Mouse (Mus musculus) ovary, postnatal 36 days (tissue): ENCODE data around the gene Golph3.

Experiments used
- DNase-seq: peaks from one replicate; pipeline ENCODE4 v3.0.0; 2022; ENCODE audit warnings: low spot score, mixed read lengths

Golph3 gene

DNA sequence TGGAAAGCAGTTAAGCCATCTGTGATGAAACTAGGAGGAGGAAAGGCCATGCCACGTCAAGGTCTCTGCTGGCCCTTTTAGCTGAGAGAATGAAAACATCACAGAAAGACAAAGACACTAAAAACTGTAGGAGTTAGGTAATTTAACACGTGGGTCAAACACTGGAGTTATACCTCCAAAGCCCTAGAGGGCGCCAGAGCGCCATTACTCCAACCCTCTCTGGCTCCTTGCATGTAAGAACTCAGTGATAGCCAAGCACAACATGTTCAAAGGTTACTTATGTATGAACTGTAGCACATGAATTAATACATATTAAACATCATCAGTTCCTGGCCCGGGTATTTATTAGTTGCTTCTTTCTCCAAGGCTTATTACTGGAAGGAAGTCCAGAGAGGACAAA, 59.3 kb downstream of the Golph3 start:
- DNase-seq: peak; percentile 49

DNA sequence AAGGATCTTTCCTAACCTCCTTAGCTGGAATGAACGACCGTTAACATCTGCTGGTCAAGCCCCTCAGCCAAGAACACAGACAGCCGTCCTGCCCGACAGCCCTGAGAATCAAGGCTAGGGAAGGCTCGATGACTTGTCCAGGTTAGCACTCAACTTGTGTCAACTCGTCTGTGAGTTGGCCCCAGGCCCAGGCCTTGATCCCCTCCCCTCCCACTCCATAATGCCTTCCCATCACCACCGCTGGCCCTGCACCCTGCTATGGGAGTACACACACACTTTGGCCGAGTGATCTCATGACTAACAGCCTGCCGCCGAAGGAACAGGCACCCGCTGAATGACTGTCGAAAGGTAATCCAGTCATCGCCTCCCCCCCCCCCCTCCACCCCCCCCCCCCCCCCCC, 63.4 kb downstream of the Golph3 start:
- DNase-seq: no peak

DNA sequence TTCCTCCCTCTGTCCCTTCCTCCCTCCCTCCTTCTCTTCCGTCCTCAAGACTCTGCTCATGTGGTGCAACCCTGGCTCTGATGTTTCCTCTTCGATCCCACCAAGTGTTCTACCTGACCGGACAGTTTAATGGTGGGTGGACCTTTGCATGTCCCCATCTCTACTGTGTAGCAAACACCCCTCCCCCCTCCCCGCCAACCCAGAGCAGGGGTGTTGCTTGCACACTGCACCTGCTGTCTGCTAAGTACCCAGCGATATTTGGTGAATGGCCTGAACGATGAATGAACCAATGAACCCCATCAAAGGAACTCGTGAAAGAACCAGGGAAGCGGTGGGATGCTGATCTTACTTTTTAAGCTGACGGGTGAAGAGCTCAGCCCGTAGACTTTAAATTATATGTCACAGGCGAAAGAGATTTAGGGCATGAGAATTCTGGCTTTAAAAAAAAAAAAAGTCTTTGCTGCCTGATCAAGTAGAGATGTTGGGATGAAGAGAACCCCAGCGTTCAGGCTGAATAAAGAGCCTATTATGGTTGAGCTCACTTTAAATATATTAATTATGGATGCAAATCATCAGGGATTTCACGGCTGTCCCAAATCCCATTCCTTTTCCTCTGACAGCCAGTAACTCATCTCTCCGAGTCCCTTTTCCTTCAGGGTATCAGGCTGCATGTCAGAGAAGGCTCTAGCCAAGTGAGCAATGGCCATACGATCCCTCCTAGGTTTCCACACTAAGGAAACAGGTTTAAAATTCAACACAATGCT, 67.7 kb downstream of the Golph3 start:
- no peak for DNase-seq

DNA sequence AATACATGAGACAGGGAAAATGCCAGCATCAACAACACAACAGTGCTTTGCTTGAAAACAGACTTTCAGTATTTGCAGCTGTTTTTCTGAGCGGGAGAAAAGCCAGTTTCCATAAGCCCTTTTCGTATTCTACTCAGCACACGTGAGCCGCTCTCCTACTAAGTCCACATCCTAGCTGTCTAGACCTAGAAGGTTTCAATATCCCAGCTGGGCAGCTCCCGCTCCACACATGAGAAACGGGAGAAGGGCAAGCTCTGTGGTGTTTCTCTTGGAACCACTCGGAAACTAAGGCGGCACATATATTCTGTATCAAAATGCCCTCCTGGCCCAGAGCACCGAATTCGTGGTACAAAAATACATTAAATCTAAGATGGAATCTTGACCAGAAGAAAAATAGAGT, 73.5 kb downstream of the Golph3 start:
- DNase-seq: no peak

DNA sequence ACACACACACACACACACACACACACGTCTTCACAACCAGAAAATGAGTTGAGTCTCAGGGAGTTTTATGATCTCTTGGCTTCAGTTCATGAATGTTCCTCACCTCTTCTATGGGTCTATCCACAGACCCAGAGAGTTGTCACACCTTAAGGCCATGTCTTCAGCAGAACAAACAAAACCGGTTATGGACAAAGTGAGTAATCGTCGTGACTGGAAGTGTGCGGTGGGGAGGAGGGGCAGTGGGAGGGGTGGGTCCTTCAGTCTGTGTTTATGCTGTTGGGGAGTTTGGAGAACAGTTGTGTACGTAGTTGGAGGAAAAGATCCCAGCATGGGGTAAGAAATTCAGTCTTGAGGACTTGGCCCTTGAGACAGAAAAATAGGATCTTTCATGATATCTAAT, 75.8 kb downstream of the Golph3 start:
- DNase-seq: no peak
